Mouse (Mus musculus) forebrain, embryonic 11.5 days (tissue): ENCODE measurements around the gene Kif1c. TPM values are rescaled to one million over a fixed set of nuclear protein-coding genes. Genes with fewer than 3 reads are reported as not detected.
"Not testable (repeated sequence)": the region's sequence is repeated elsewhere in the genome, so short reads cannot be mapped to it uniquely, and the experiment has no call there.

Source experiments
- ATAC-seq: fragments of 200-750 bp; cut with Nextera tagmentation; replicated peaks from 2 replicates; pipeline ENCODE4 v1.8.0; 2017; ENCODE audit warnings: moderate TSS enrichment; ENCODE audit not compliant: low FRiP score
- DNase-seq: peaks from one replicate; pipeline ENCODE4 v3.0.0-alpha.2; 2017; ENCODE audit warnings: low spot score
- H3K27ac ChIP-seq: fragments of 300-500 bp; sonication (generic); 2 replicates; pipeline ENCODE4 v1.5.1; 2014; ENCODE audit warnings: low read depth, low read length
- H3K27me3 ChIP-seq: fragments of 300-500 bp; sonication (generic); 2 replicates; pipeline ENCODE4 v1.6.1; 2014; ENCODE audit warnings: mild to moderate bottlenecking, low read length, mixed read lengths; ENCODE audit not compliant: control insufficient read depth, insufficient read depth
- H3K36me3 ChIP-seq: fragments of 300-500 bp; sonication (generic); 2 replicates; pipeline ENCODE4 v1.6.1; 2014; ENCODE audit warnings: mild to moderate bottlenecking, low read length, moderate library complexity, mixed read lengths; ENCODE audit not compliant: control insufficient read depth, insufficient read depth
- H3K4me1 ChIP-seq: fragments of 300-500 bp; sonication (generic); replicated peaks from 2 replicates; pipeline ENCODE4 v1.6.1; 2014; ENCODE audit warnings: low read length, mixed read lengths; ENCODE audit not compliant: control insufficient read depth, insufficient read depth
- H3K4me2 ChIP-seq: fragments of 300-500 bp; sonication (generic); 2 replicates; pipeline ENCODE4 v1.6.1; 2014; ENCODE audit warnings: low read depth, mild to moderate bottlenecking, low read length, moderate library complexity, mixed read lengths; ENCODE audit not compliant: severe bottlenecking
- H3K4me3 ChIP-seq: fragments of 300-500 bp; sonication (generic); 2 replicates; pipeline ENCODE4 v1.5.1; 2014; ENCODE audit warnings: low read depth, low read length
- H3K9ac ChIP-seq: fragments of 300-500 bp; sonication (generic); 2 replicates; pipeline ENCODE4 v1.6.1; 2014; ENCODE audit warnings: low read length
- H3K9me3 ChIP-seq: fragments of 300-500 bp; sonication (generic); 2 replicates; pipeline ENCODE4 v1.6.1; 2016; ENCODE audit warnings: low read length, mixed read lengths; ENCODE audit not compliant: control insufficient read depth
- WGBS: fragments of 180-500 bp; shearing (Covaris S2); extraction: QIAGEN DNeasy Blood & Tissue Kit; methylation state at CpG from one replicate; pipeline ENCODE4 v1.1.7; 2014; 5-methylcytosine and 5-hydroxymethylcytosine counted together
- polyA plus RNA-seq: library from polyadenylated mRNA; unstranded; fragments of >200 nt; fragmentation: Nextera tagmentation; extraction: Ambion mirVana; gene quantifications from 2 replicates; pipeline ENCODE4 v1.2.1, GENCODE M21; 2014

The Kif1c gene
- polyA plus RNA-seq, 1 experiment from 2014 or later: 6.9 TPM

GRCm38 (mm10) chr11:70747876-70748545 lies 47.7 kb downstream of the Kif1c start:
- ATAC-seq (no peak), DNase-seq (no peak)
- Histone ChIP-seq H3K9me3 (no peaks in the 10 kb centered on the region; the same call in 1 of the 2 replicates), H3K4me1 (no peaks in the 10 kb centered on the region), H3K36me3 (no peaks in the 10 kb centered on the region), H3K9ac (no peak overlapping the region), H3K4me2 (no peak overlapping the region), H3K27ac (no peak overlapping the region), H3K4me3 (no peak overlapping the region), H3K27me3 (no peaks in the 10 kb centered on the region)
- WGBS: 89% methylated on average over 4 of the region's 4 CpGs

- no peaks in the 10 kb centered on the region for H3K27me3 ChIP-seq
- WGBS: 83% methylated on average over 4 of the region's 4 CpGs
- H3K9me3 ChIP-seq: no peaks in the 10 kb centered on the region; the same call in 1 of the 2 replicates
- H3K27ac ChIP-seq: no peak overlapping the region
- H3K4me3 ChIP-seq: no peak overlapping the region
- H3K4me1 ChIP-seq: no peaks in the 10 kb centered on the region
- no peak overlapping the region for H3K9ac ChIP-seq
- DNase-seq (no peak), ATAC-seq (no peak)
- H3K36me3 ChIP-seq: no peaks in the 10 kb centered on the region
- H3K4me2 ChIP-seq: no peak overlapping the region
Measured at GRCm38 (mm10) chr11:70752337-70753017, 52.1 kb downstream of the Kif1c start.

GRCm38 (mm10) chr11:70753146-70753545 lies 52.8 kb downstream of the Kif1c start:
- DNase-seq: no peak
- Histone ChIP-seq H3K27ac (no peak overlapping the region), H3K4me2 (no peak overlapping the region), H3K9ac (no peak overlapping the region), H3K27me3 (no peaks in the 10 kb centered on the region), H3K4me1 (no peaks in the 10 kb centered on the region), H3K9me3 (no peaks in the 10 kb centered on the region; the same call in 1 of the 2 replicates), H3K36me3 (no peaks in the 10 kb centered on the region), H3K4me3 (no peak overlapping the region)
- 93% methylated on average over 10 of the region's 10 CpGs for WGBS
- ATAC-seq: no peak

GRCm38 (mm10) chr11:70754476-70754875 lies 54.1 kb downstream of the Kif1c start:
- Histone ChIP-seq H3K27ac (no peak overlapping the region), H3K4me3 (no peak overlapping the region), H3K9ac (no peak overlapping the region), H3K36me3 (no peaks in the 10 kb centered on the region), H3K4me1 (no peaks in the 10 kb centered on the region), H3K4me2 (no peak overlapping the region), H3K9me3 (no peaks in the 10 kb centered on the region), H3K27me3 (no peaks in the 10 kb centered on the region)
- DNase-seq: no peak
- ATAC-seq: no peak
- 48% methylated on average over 4 of the region's 4 CpGs for WGBS

GRCm38 (mm10) chr11:70754958-70755357 lies 54.6 kb downstream of the Kif1c start:
- Histone ChIP-seq H3K4me3 (no peak overlapping the region), H3K4me2 (no peak overlapping the region), H3K4me1 (no peaks in the 10 kb centered on the region), H3K9ac (no peak overlapping the region), H3K36me3 (no peaks in the 10 kb centered on the region), H3K27me3 (no peaks in the 10 kb centered on the region), H3K27ac (no peak overlapping the region), H3K9me3 (no peaks in the 10 kb centered on the region)
- ATAC-seq (no peak), DNase-seq (no peak)
- WGBS: 60% methylated on average over 7 of the region's 7 CpGs

GRCm38 (mm10) chr11:70755645-70756044 lies 55.3 kb downstream of the Kif1c start:
- H3K9ac ChIP-seq: 0 out of 2 replicates have a peak overlapping the region, but pooled peaks have one; percentile 20
- WGBS: 9% methylated on average over 7 of the region's 7 CpGs
- no peak for ATAC-seq

GRCm38 (mm10) chr11:70760446-70760845 lies 60.1 kb downstream of the Kif1c start:
- WGBS: 70% methylated on average over 3 of the region's 3 CpGs
- not testable (repeated sequence) for H3K9ac ChIP-seq, H3K4me1 ChIP-seq, H3K4me2 ChIP-seq, H3K4me3 ChIP-seq, DNase-seq, H3K27me3 ChIP-seq, ATAC-seq, H3K36me3 ChIP-seq, H3K9me3 ChIP-seq, H3K27ac ChIP-seq

More at GRCm38 (mm10) chr11:70755645-70756044, 55.3 kb downstream of the Kif1c start:
- peak; percentile 90 for DNase-seq
- Histone ChIP-seq H3K36me3 (no peaks in the 10 kb centered on the region), H3K27me3 (no peaks in the 10 kb centered on the region), H3K4me1 (no peaks in the 10 kb centered on the region), H3K4me3 (no peak overlapping the region), H3K4me2 (no peak overlapping the region), H3K9me3 (no peaks in the 10 kb centered on the region), H3K27ac (no peak overlapping the region)

- H3K4me3 ChIP-seq: no peak overlapping the region
- no peaks in the 10 kb centered on the region for H3K27me3 ChIP-seq
- H3K27ac ChIP-seq: no peak overlapping the region
- DNase-seq (no peak), ATAC-seq (no peak)
- no peaks in the 10 kb centered on the region for H3K9me3 ChIP-seq
- no peaks in the 10 kb centered on the region for H3K4me1 ChIP-seq
- no peak overlapping the region for H3K9ac ChIP-seq
- H3K4me2 ChIP-seq: no peak overlapping the region
- WGBS: 85% methylated on average over 9 of the region's 9 CpGs
- H3K36me3 ChIP-seq: no peaks in the 10 kb centered on the region
Measured at GRCm38 (mm10) chr11:70762641-70763040, 62.3 kb downstream of the Kif1c start.

- 37% methylated on average over 3 of the region's 3 CpGs for WGBS
- peak overlapping the region; percentile 79 for H3K4me2 ChIP-seq
- H3K4me3 ChIP-seq: peak overlapping the region; percentile 82
- DNase-seq: no peak
- H3K9ac ChIP-seq: peak overlapping the region; percentile 86
- no peak for ATAC-seq
- no peaks in the 10 kb centered on the region for H3K36me3 ChIP-seq
- H3K27me3 ChIP-seq: no peaks in the 10 kb centered on the region
- H3K4me1 ChIP-seq: no peaks in the 10 kb centered on the region
- H3K27ac ChIP-seq: no peak overlapping the region
- H3K9me3 ChIP-seq: no peaks in the 10 kb centered on the region
Measured at GRCm38 (mm10) chr11:70763582-70763935, 63.2 kb downstream of the Kif1c start.
